Comparison of ENCODE assay signal across 13 mouse cellular contexts in genomic region chr10:95156410-95156809, GRCm38 (mm10).
DNase-seq lines count a peak whose midpoint lies in the region; ATAC-seq and TF ChIP-seq lines count a peak whose summit lies in the region.
"Had no signal": no experiment of that assay in that cellular context is flagged by ENCODE, and none has a peak within 500 bp of the region (broad histone marks: within the 10 kb centered on the region; RNA-seq: fewer than 3 reads in every experiment).

No protein-coding gene starts in this region.

- no peaks in the 10 kb centered on the region for H3K36me3 ChIP-seq in heart, adult 2 months (ENCODE audit: control insufficient read depth, insufficient read depth, low read length)
- no peaks in the 10 kb centered on the region for H3K36me3 ChIP-seq in lung, embryonic 14.5 days (ENCODE audit: insufficient read depth)
- no peaks in the 10 kb centered on the region for H3K36me3 ChIP-seq in splenic B cell, adult 2 months (ENCODE audit: control insufficient read depth, insufficient read depth, low read length, poor library complexity, severe bottlenecking)
- H3K36me3 ChIP-seq: hindbrain, embryonic 12.5 days; kidney, embryonic 15.5 days; limb, embryonic 13.5 days had no signal

- 95% methylated on average over 5 of the region's 7 CpGs for WGBS in heart, adult 2 months
- WGBS in lung, embryonic 14.5 days: 93% methylated on average over 5 of the region's 7 CpGs

- no peaks in the 10 kb centered on the region for H3K79me2 ChIP-seq in heart, adult 2 months (replicated peaks; ENCODE audit: control insufficient read depth, insufficient read depth, low read length)

- H3K27me3 ChIP-seq in heart, adult 2 months (ENCODE audit: control insufficient read depth, insufficient read depth, low read length): no peaks in the 10 kb centered on the region
- no peaks in the 10 kb centered on the region for H3K27me3 ChIP-seq in lung, embryonic 14.5 days (ENCODE audit: insufficient read depth, low read length)
- H3K27me3 ChIP-seq in splenic B cell, adult 2 months (ENCODE audit: control insufficient read depth, insufficient read depth, low read length, poor library complexity, severe bottlenecking): no peaks in the 10 kb centered on the region; the same call in 1 of the 2 replicates
- H3K27me3 ChIP-seq: hindbrain, embryonic 12.5 days; kidney, embryonic 15.5 days had no signal

- no peak for ATAC-seq in lung, embryonic 14.5 days (ENCODE audit: insufficient read depth)
- no peak for ATAC-seq in granulocyte monocyte progenitor cell, adult 5-6 weeks (replicated peaks; ENCODE audit: poor library complexity, severe bottlenecking)
- no peak for ATAC-seq in monocyte, adult 5-6 weeks (replicated peaks; ENCODE audit: insufficient number of reproducible peaks, low FRiP score, low TSS enrichment, poor library complexity, severe bottlenecking)
- ATAC-seq: forebrain, embryonic 16.5 days had no signal

- TF ChIP-seq CTCF in heart, adult 2 months (IDR thresholded peaks at IDR 0.05): peak; percentile 21; the same call in 1 of the 2 replicates
- TF ChIP-seq CTCF in lung, embryonic 14.5 days (IDR thresholded peaks at IDR 0.05; ENCODE audit: low read depth): peak; percentile 40; the same call in 1 of the 2 replicates

- no peak for DNase-seq in heart, adult 2 months
- no peak for DNase-seq in heart, postnatal 25 days (ENCODE audit: low spot score)
- no peak for DNase-seq in lung, embryonic 14.5 days
- DNase-seq in lung, postnatal 14 days: no peak
- peak; percentile 78 for DNase-seq in ES-CJ7 (ENCODE audit: low read depth, low spot score)
- DNase-seq in splenic B cell, adult 2 months (ENCODE audit: low read depth, low spot score): peak; percentile 34
- DNase-seq: heart, adult 18-20 months had no signal

- H3K9me3 ChIP-seq in lung, embryonic 14.5 days (ENCODE audit: low read depth, low read length): no peaks in the 10 kb centered on the region
- H3K9me3 ChIP-seq: hindbrain, embryonic 12.5 days; kidney, embryonic 15.5 days; limb, embryonic 13.5 days had no signal

- intact Hi-C loops in heart, adult 2 months (cut with DNase I): no loop called here
- intact Hi-C loops in heart, postnatal 25 days (cut with DNase I): no loop called here

- H3K4me3 ChIP-seq in heart, adult 2 months: no peak overlapping the region
- no peak overlapping the region for H3K4me3 ChIP-seq in lung, embryonic 14.5 days (ENCODE audit: low read depth, low read length)
- H3K4me3 ChIP-seq: hindbrain, embryonic 12.5 days; kidney, embryonic 15.5 days; limb, embryonic 13.5 days had no signal

- TF ChIP-seq POLR2A in heart, adult 2 months (IDR thresholded peaks at IDR 0.05; ENCODE audit: insufficient read depth, low read depth, low read length): no peak

- no peak for TF ChIP-seq EP300 in heart, adult 2 months (IDR thresholded peaks at IDR 0.05; ENCODE audit: insufficient read depth, low read depth, low read length)

- H3K9ac ChIP-seq in heart, adult 2 months (ENCODE audit: low read depth, low read length): no peak overlapping the region
- H3K9ac ChIP-seq in lung, embryonic 14.5 days: no peak overlapping the region
- H3K9ac ChIP-seq: hindbrain, embryonic 12.5 days; kidney, embryonic 15.5 days; limb, embryonic 13.5 days had no signal

- H3K27ac ChIP-seq in heart, adult 2 months: no peak overlapping the region
- H3K27ac ChIP-seq in lung, embryonic 14.5 days (ENCODE audit: low read depth): no peak overlapping the region
- H3K27ac ChIP-seq: hindbrain, embryonic 12.5 days; kidney, embryonic 15.5 days; limb, embryonic 13.5 days had no signal

- peaks cover 1% of the 10 kb centered on the region; the same call in 1 of the 2 replicates for H3K4me1 ChIP-seq in heart, adult 2 months (ENCODE audit: control insufficient read depth, insufficient read depth, low read length)
- H3K4me1 ChIP-seq in lung, embryonic 14.5 days (ENCODE audit: insufficient read depth): no peaks in the 10 kb centered on the region
- H3K4me1 ChIP-seq: hindbrain, embryonic 12.5 days had no signal

- no peak overlapping the region for H3K4me2 ChIP-seq in lung, embryonic 14.5 days
- H3K4me2 ChIP-seq: hindbrain, embryonic 12.5 days; kidney, embryonic 15.5 days; limb, embryonic 13.5 days had no signal

Comparison
In these comparisons a context has a peak if more than half of its experiments do, and no peak if none do; other contexts are left out.
1. DNase-seq: peak in ES-CJ7 (single experiment) and splenic B cell, adult 2 months (single experiment); none in heart, adult 2 months (0 of 2), heart, postnatal 25 days (single experiment), lung, embryonic 14.5 days (single experiment) and lung, postnatal 14 days (single experiment).